Mouse (Mus musculus): ENCODE measurements around the gene Rbms3.

The Rbms3 gene

GRCm38 (mm10) chr9:117187116-117188034, 442.3 kb downstream of the Rbms3 start:
- no peak for DNase-seq (ENCODE audit: low spot score)

GRCm38 (mm10) chr9:117180658-117181057, 449.1 kb downstream of the Rbms3 start:
- no peak for DNase-seq (ENCODE audit: low spot score)

- no peak for DNase-seq (ENCODE audit: low spot score)
Observed at GRCm38 (mm10) chr9:117178366-117178765, 451.3 kb downstream of the Rbms3 start.

GRCm38 (mm10) chr9:117172526-117172925, 457.2 kb downstream of the Rbms3 start:
- no peak for DNase-seq (ENCODE audit: low spot score)

- no peak for DNase-seq (ENCODE audit: low spot score)
Observed at GRCm38 (mm10) chr9:117169196-117169595, 460.5 kb downstream of the Rbms3 start.

GRCm38 (mm10) chr9:117163143-117163542, 466.6 kb downstream of the Rbms3 start:
- DNase-seq (ENCODE audit: low spot score): no peak

GRCm38 (mm10) chr9:117161150-117161549, 468.6 kb downstream of the Rbms3 start:
- DNase-seq (ENCODE audit: low spot score): no peak

GRCm38 (mm10) chr9:117156330-117156905, 473.3 kb downstream of the Rbms3 start:
- no peak for DNase-seq (ENCODE audit: low spot score)

- DNase-seq (ENCODE audit: low spot score): no peak
Observed at GRCm38 (mm10) chr9:117154590-117154989, 475.1 kb downstream of the Rbms3 start.

- no peak for DNase-seq (ENCODE audit: low spot score)
Observed at GRCm38 (mm10) chr9:117153686-117154274, 475.9 kb downstream of the Rbms3 start.

- no peak for DNase-seq (ENCODE audit: low spot score)
Observed at GRCm38 (mm10) chr9:117151951-117152350, 477.8 kb downstream of the Rbms3 start.

GRCm38 (mm10) chr9:117144057-117144723, 485.5 kb downstream of the Rbms3 start:
- DNase-seq (ENCODE audit: low spot score): no peak

GRCm38 (mm10) chr9:117139971-117140370, 489.7 kb downstream of the Rbms3 start:
- no peak for DNase-seq (ENCODE audit: low spot score)

- DNase-seq (ENCODE audit: low spot score): no peak
Observed at GRCm38 (mm10) chr9:117136410-117136809, 493.3 kb downstream of the Rbms3 start.

GRCm38 (mm10) chr9:117134043-117134442, 495.7 kb downstream of the Rbms3 start:
- DNase-seq (ENCODE audit: low spot score): no peak

- no peak for DNase-seq (ENCODE audit: low spot score)
Observed at GRCm38 (mm10) chr9:117126816-117127215, 502.9 kb downstream of the Rbms3 start.

GRCm38 (mm10) chr9:117125844-117126243, 503.9 kb downstream of the Rbms3 start:
- DNase-seq (ENCODE audit: low spot score): no peak

GRCm38 (mm10) chr9:117121572-117121971, 508.1 kb downstream of the Rbms3 start:
- no peak for DNase-seq (ENCODE audit: low spot score)

- no peak for DNase-seq (ENCODE audit: low spot score)
Observed at GRCm38 (mm10) chr9:117117181-117117729, 512.5 kb downstream of the Rbms3 start.

- no peak for DNase-seq (ENCODE audit: low spot score)
Observed at GRCm38 (mm10) chr9:117115609-117116008, 514.1 kb downstream of the Rbms3 start.

- DNase-seq (ENCODE audit: low spot score): no peak
Observed at GRCm38 (mm10) chr9:117113592-117113991, 516.1 kb downstream of the Rbms3 start.

GRCm38 (mm10) chr9:117107926-117108325, 521.8 kb downstream of the Rbms3 start:
- DNase-seq (ENCODE audit: low spot score): no peak

All from spleen, adult 12 weeks (tissue).